Mouse (Mus musculus): ENCODE measurements at regions not wholly inside any gene's neighbourhood (a gene's known extent, or its start where the extent isn't known, plus 50 kb on each side); places are given as distances from the start of the nearest gene placed in this dataset.

- 85% methylated on average over 4 of the region's 4 CpGs for WGBS
These were observed 577.9 kb upstream of the Nrsn1 start for GRCm38 (mm10) chr13:25848156-25848555.

GRCm38 (mm10) chr13:25838237-25838636 lies 567.9 kb upstream of the Nrsn1 start:
- 89% methylated on average over 4 of the region's 4 CpGs for WGBS
- no peaks in the 10 kb centered on the region for H3K4me1 ChIP-seq (ENCODE audit: control insufficient read depth, insufficient read depth, low read length)
- no peak overlapping the region for H3K4me2 ChIP-seq (ENCODE audit: low read depth)
- no peaks in the 10 kb centered on the region for H3K27me3 ChIP-seq (ENCODE audit: control insufficient read depth, insufficient read depth, low read length)
- ATAC-seq (ENCODE audit: insufficient read depth, low FRiP score, low TSS enrichment) (no peak), DNase-seq (ENCODE audit: low spot score) (no peak)
- H3K9ac ChIP-seq (ENCODE audit: low read length) = no peak overlapping the region
- no peaks in the 10 kb centered on the region for H3K36me3 ChIP-seq (ENCODE audit: control insufficient read depth, insufficient read depth, low read length)
- H3K4me3 ChIP-seq (ENCODE audit: low read depth, low read length) = no peak overlapping the region
- H3K27ac ChIP-seq (ENCODE audit: low read depth, low read length) = no peak overlapping the region
- no peaks in the 10 kb centered on the region for H3K9me3 ChIP-seq (ENCODE audit: control insufficient read depth, low read length)

More at GRCm38 (mm10) chr13:25848156-25848555, 577.9 kb upstream of the Nrsn1 start:
- Histone ChIP-seq H3K36me3 (ENCODE audit: control insufficient read depth, insufficient read depth, low read length) (no peaks in the 10 kb centered on the region), H3K9me3 (ENCODE audit: control insufficient read depth, low read length) (no peaks in the 10 kb centered on the region), H3K27me3 (ENCODE audit: control insufficient read depth, insufficient read depth, low read length) (no peaks in the 10 kb centered on the region), H3K4me1 (ENCODE audit: control insufficient read depth, insufficient read depth, low read length) (no peaks in the 10 kb centered on the region), H3K4me2 (ENCODE audit: low read depth) (no peak overlapping the region), H3K27ac (ENCODE audit: low read depth, low read length) (no peak overlapping the region), H3K9ac (ENCODE audit: low read length) (no peak overlapping the region), H3K4me3 (ENCODE audit: low read depth, low read length) (no peak overlapping the region)
- ATAC-seq (ENCODE audit: insufficient read depth, low FRiP score, low TSS enrichment) = no peak
- no peak for DNase-seq (ENCODE audit: low spot score)

DNA sequence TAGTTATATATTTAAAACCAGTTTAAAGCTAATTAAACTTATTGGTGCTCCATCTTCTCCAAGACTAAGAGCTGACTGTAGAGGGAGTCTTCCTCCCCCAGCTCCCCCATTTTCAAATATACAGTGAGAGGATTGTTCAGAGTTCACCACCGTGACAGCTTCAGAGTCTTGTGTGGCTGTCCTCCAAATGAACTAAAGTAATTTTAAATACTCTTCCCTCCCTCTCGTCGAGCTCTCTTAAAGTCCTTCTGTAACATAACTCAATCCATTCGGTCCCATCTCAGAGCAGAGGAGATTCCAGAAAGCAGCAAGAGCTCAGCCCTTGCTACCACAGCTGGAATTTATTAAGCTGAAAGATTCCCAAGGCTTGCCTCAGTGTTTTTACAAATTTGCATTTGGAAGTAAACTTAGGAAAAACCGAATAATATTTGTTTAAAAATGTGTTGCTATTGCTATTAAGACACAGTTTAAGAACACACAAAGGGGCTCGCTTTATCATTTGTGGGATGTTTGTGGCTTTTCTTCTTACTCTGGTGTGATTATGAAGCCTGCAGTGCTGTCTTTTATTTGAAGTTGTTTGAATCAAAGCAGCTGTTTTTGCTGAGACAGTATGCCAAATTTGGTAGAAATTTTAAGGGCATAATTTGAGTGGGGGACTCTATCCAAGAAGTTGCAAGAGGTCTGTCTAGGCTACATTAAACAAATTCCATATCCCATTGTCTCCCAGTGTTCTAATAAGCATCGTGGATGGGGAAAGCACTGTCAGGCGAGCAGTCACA lies 559.0 kb upstream of the Nrsn1 start:
- Histone ChIP-seq H3K9me3 (ENCODE audit: control insufficient read depth, low read length) (no peaks in the 10 kb centered on the region), H3K4me2 (ENCODE audit: low read depth) (no peak overlapping the region), H3K9ac (ENCODE audit: low read length) (no peak overlapping the region), H3K4me1 (ENCODE audit: control insufficient read depth, insufficient read depth, low read length) (no peaks in the 10 kb centered on the region), H3K27ac (ENCODE audit: low read depth, low read length) (no peak overlapping the region), H3K36me3 (ENCODE audit: control insufficient read depth, insufficient read depth, low read length) (no peaks in the 10 kb centered on the region), H3K4me3 (ENCODE audit: low read depth, low read length) (no peak overlapping the region), H3K27me3 (ENCODE audit: control insufficient read depth, insufficient read depth, low read length) (no peaks in the 10 kb centered on the region)
- 64% methylated on average over 8 of the region's 8 CpGs for WGBS
- ATAC-seq (ENCODE audit: insufficient read depth, low FRiP score, low TSS enrichment) = no peak
- no peak for DNase-seq (ENCODE audit: low spot score)

GRCm38 (mm10) chr13:25808564-25809253 lies 538.4 kb upstream of the Nrsn1 start:
- DNase-seq (ENCODE audit: low spot score) = no peak
- Histone ChIP-seq H3K36me3 (ENCODE audit: control insufficient read depth, insufficient read depth, low read length) (no peaks in the 10 kb centered on the region), H3K4me2 (ENCODE audit: low read depth) (no peak overlapping the region), H3K4me1 (ENCODE audit: control insufficient read depth, insufficient read depth, low read length) (no peaks in the 10 kb centered on the region), H3K27ac (ENCODE audit: low read depth, low read length) (no peak overlapping the region), H3K27me3 (ENCODE audit: control insufficient read depth, insufficient read depth, low read length) (no peaks in the 10 kb centered on the region), H3K9ac (ENCODE audit: low read length) (no peak overlapping the region), H3K4me3 (ENCODE audit: low read depth, low read length) (no peak overlapping the region), H3K9me3 (ENCODE audit: control insufficient read depth, low read length) (no peaks in the 10 kb centered on the region)
- no peak for ATAC-seq (ENCODE audit: insufficient read depth, low FRiP score, low TSS enrichment)
- WGBS = 77% methylated on average over 2 of the region's 2 CpGs

- no peak for ATAC-seq (ENCODE audit: insufficient read depth, low FRiP score, low TSS enrichment)
- H3K27me3 ChIP-seq (ENCODE audit: control insufficient read depth, insufficient read depth, low read length) = no peaks in the 10 kb centered on the region
- H3K9ac ChIP-seq (ENCODE audit: low read length) = no peak overlapping the region
- WGBS = 22% methylated on average over 2 of the region's 2 CpGs
- H3K36me3 ChIP-seq (ENCODE audit: control insufficient read depth, insufficient read depth, low read length) = no peaks in the 10 kb centered on the region
- H3K4me2 ChIP-seq (ENCODE audit: low read depth) = no peak overlapping the region
- H3K4me3 ChIP-seq (ENCODE audit: low read depth, low read length) = no peak overlapping the region
- H3K9me3 ChIP-seq (ENCODE audit: control insufficient read depth, low read length) = no peaks in the 10 kb centered on the region
- peaks cover 3% of the 10 kb centered on the region; the same call in 1 of the 2 replicates for H3K4me1 ChIP-seq (ENCODE audit: control insufficient read depth, insufficient read depth, low read length)
- no peak for DNase-seq (ENCODE audit: low spot score)
- H3K27ac ChIP-seq (ENCODE audit: low read depth, low read length) = no peak overlapping the region
These were observed 523.0 kb upstream of the Nrsn1 start for GRCm38 (mm10) chr13:25793216-25793803.

DNA sequence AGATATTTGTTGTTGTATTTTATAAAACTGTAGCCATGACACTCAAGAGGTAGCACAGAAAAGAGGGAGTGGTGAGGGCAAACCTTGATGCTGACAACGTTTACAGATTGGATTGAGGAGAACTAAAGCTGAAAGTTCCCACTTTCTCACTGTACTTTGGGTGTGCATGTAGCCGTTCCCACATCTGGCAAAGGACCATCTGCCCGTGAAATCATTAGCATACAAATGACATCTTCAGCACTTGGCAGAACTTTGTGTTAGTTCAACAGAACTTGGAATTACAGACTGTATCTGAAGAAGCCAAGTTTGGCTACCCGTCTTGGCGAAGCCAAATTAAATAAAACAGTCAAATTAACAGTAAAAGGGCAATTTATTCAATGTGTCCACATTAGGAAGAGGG lies 510.9 kb upstream of the Nrsn1 start:
- ATAC-seq (ENCODE audit: insufficient read depth, low FRiP score, low TSS enrichment) (no peak), DNase-seq (ENCODE audit: low spot score) (no peak)
- Histone ChIP-seq H3K27me3 (ENCODE audit: control insufficient read depth, insufficient read depth, low read length) (no peaks in the 10 kb centered on the region), H3K4me3 (ENCODE audit: low read depth, low read length) (no peak overlapping the region), H3K36me3 (ENCODE audit: control insufficient read depth, insufficient read depth, low read length) (no peaks in the 10 kb centered on the region), H3K9ac (ENCODE audit: low read length) (no peak overlapping the region), H3K9me3 (ENCODE audit: control insufficient read depth, low read length) (no peaks in the 10 kb centered on the region), H3K27ac (ENCODE audit: low read depth, low read length) (no peak overlapping the region), H3K4me1 (ENCODE audit: control insufficient read depth, insufficient read depth, low read length) (no peaks in the 10 kb centered on the region), H3K4me2 (ENCODE audit: low read depth) (no peak overlapping the region)
- WGBS = 83% methylated on average over 5 of the region's 5 CpGs

- 90% methylated on average over 3 of the region's 3 CpGs for WGBS
- no peak overlapping the region for H3K4me3 ChIP-seq (ENCODE audit: low read depth, low read length)
- DNase-seq (ENCODE audit: low spot score) (no peak), ATAC-seq (ENCODE audit: insufficient read depth, low FRiP score, low TSS enrichment) (no peak)
- H3K27ac ChIP-seq (ENCODE audit: low read depth, low read length) = no peak overlapping the region
- no peak overlapping the region for H3K9ac ChIP-seq (ENCODE audit: low read length)
- no peak overlapping the region for H3K4me2 ChIP-seq (ENCODE audit: low read depth)
- H3K27me3 ChIP-seq (ENCODE audit: control insufficient read depth, insufficient read depth, low read length) = no peaks in the 10 kb centered on the region
- no peaks in the 10 kb centered on the region for H3K36me3 ChIP-seq (ENCODE audit: control insufficient read depth, insufficient read depth, low read length)
- H3K4me1 ChIP-seq (ENCODE audit: control insufficient read depth, insufficient read depth, low read length) = no peaks in the 10 kb centered on the region
- H3K9me3 ChIP-seq (ENCODE audit: control insufficient read depth, low read length) = no peaks in the 10 kb centered on the region
These were observed 507.4 kb upstream of the Nrsn1 start for GRCm38 (mm10) chr13:25777706-25778105.

- no peaks in the 10 kb centered on the region for H3K36me3 ChIP-seq (ENCODE audit: control insufficient read depth, insufficient read depth, low read length)
- no peak overlapping the region for H3K9ac ChIP-seq (ENCODE audit: low read length)
- ATAC-seq (ENCODE audit: insufficient read depth, low FRiP score, low TSS enrichment) = no peak
- no peak overlapping the region for H3K27ac ChIP-seq (ENCODE audit: low read depth, low read length)
- no peaks in the 10 kb centered on the region for H3K27me3 ChIP-seq (ENCODE audit: control insufficient read depth, insufficient read depth, low read length)
- H3K4me3 ChIP-seq (ENCODE audit: low read depth, low read length) = no peak overlapping the region
- no peak for DNase-seq (ENCODE audit: low spot score)
- H3K4me1 ChIP-seq (ENCODE audit: control insufficient read depth, insufficient read depth, low read length) = no peaks in the 10 kb centered on the region
- WGBS = 72% methylated on average over 2 of the region's 2 CpGs
- H3K9me3 ChIP-seq (ENCODE audit: control insufficient read depth, low read length) = no peaks in the 10 kb centered on the region
- H3K4me2 ChIP-seq (ENCODE audit: low read depth) = no peak overlapping the region
These were observed 504.4 kb upstream of the Nrsn1 start for GRCm38 (mm10) chr13:25774586-25775182.
